Mouse (Mus musculus) adrenal gland, adult 18-20 months (tissue): ENCODE data around the gene Olfr449. TPM values are rescaled to one million over a fixed set of nuclear protein-coding genes. Genes with fewer than 3 reads are reported as not detected.

Source experiments
- DNase-seq, 2 experiments: peaks; one replicate each; pipeline ENCODE4 v3.0.0; 2021 to 2022; ENCODE audit warnings: low spot score in 2 of 2
- long read RNA-seq, 2 experiments: library from polyadenylated mRNA; stranded (forward); transcript quantifications; one replicate each; pipeline ENCODE4 v2.0.0; 2021
- total RNA-seq, 2 experiments: library from RNA; stranded (reverse); gene quantifications; 1 replicate in 1 of 2; 2 replicates in 1 of 2; pipeline ENCODE4 v1.2.3; 2021

Gene Olfr449
- total RNA-seq, result not detected
- long read RNA-seq, experiment 1, result 0 reads
- long read RNA-seq, experiment 2, result 0 reads

DNA sequence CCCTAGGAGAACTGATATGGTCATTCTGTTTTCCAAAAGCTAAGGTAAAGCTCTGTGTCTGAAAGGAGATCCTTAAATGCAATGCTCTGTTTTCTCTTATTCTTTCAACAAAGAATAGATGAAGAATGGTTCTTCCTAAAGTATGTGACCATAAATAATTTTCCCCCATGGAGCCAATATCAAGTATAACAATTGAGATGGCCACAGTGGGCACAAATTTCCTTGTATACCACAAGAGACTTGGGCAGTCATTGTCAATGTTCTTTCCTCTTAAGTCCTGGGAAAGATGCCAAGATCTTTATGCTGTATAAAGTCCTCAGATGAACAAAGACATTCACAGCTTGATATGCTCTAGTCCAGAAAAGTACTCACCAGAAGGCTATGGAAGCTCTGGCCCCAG is at the start of gene Olfr449:
Gene Olfr449 (plus strand): TSS at position 301 of the 400 bp plus-strand sequence.
- no peak for DNase-seq

DNA sequence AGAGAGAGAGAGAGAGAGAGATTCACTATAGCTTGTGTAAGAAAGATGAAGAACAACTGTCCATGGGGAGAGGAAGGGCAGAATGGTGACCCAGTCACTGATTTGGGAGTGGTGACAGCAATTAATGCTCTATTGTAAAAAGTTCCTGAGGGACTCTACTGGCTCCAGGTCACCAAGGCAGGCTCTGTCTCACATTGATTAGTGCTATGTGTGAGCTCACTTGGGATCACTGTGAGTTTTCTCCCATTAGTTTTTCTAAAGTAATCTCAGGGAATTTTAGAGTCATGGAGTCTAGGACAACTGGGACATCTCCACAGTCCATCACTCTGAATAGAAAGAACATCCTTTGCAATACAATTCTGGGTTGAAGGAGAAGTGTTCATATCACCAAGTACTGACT is 49.4 kb upstream of the Olfr449 start, which contains the start of gene Olfr452:
Gene Olfr452 (plus strand): TSS at position 301 of the 400 bp plus-strand sequence.
- no peak for DNase-seq

DNA sequence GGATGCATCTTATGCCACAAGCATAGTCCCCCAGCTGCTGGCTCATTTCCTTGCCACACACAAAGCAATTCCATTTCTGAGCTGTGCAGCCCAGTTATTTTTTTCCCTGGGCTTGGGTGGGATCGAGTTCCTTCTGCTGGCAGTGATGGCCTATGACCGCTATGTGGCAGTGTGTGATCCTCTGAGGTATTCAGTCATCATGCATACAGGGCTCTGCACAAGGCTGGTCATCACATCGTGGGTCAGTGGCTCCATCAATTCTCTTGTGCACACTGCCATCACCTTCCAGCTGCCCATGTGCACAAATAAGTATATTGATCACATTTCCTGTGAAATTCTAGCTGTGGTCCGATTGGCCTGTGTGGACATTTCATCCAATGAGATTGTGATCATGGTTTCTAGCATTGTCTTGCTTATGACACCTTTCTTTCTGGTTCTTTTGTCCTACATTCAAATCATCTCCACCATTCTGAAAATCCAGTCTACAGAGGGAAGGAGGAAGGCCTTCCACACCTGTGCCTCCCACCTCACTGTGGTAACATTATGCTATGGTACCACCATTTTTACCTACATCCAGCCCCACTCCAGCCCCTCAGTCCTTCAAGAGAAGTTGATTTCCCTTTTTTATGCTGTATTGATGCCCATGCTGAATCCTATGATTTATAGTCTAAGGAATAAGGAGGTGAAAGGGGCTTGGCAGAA is 43.8 kb upstream of the Olfr449 start:
- DNase-seq, result no peak

DNA sequence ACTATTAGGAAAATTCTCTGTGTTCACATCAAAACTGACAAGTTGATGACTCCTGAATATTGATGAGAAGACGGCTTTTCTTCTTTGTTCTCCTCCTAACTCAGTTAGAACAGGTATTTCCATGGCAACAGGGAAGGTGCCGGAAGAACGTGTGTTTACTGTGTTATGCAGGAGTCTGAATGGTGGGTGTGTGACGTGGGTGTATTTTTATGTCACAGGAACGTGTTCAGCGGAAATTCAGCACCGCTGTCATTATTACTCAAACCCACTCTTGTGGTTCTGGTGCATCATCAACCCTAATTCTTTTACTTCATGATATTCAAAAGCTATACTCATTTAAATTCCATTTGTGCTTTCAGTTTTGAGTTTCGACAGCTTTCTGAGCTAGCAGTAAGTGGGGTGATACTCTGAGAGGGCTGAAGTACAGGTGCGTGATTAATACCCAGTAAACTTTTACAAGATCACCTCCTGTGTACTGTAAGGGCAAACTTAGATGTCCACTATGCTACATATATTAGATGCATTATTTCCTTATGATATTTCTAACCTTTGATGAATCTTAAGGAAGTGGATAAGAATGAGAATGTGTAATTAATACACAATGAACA is 43.1 kb upstream of the Olfr449 start:
- no peak for DNase-seq

DNA sequence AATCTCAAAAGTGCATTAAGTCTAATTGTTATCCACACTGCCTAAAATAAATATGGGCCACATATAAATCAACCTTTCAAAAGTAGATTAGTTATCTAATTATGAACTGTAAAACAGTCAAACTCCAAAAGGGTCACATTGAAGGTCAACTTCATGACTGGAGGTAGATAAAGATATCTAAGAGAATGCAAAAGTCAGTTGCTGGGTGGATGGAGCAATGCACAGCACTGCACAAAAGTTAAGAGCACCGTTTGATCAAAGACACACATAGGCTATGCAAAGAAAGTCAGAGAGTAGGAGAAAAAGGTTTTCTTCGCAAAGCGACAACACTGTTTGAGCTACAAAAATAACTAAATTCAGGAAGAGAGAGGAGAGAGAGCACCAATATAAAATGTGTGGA is 39.2 kb upstream of the Olfr449 start:
- DNase-seq, result no peak

DNA sequence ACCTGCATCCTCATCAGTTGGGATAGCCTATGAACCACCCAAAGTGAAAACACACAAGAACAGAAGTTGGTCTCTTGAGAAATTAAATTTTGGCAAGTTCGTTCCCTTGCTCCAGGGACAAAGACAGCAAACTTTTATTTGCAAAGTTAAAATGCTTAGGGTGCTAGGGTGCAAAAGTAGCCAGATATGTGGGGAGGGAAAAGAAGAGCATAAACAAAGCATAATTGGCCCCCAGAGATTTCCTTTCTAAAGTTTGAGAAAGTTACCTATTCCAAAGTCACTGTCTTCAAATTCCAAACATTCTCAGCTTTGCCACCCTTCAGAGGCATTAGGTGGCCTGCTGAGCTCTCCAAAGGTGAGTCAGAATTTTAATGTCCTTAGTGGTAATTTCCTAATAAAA is 22.5 kb upstream of the Olfr449 start, which contains the start of gene Olfr450:
Gene Olfr450 (plus strand): TSS at position 301 of the 400 bp plus-strand sequence.
- no peak for DNase-seq

DNA sequence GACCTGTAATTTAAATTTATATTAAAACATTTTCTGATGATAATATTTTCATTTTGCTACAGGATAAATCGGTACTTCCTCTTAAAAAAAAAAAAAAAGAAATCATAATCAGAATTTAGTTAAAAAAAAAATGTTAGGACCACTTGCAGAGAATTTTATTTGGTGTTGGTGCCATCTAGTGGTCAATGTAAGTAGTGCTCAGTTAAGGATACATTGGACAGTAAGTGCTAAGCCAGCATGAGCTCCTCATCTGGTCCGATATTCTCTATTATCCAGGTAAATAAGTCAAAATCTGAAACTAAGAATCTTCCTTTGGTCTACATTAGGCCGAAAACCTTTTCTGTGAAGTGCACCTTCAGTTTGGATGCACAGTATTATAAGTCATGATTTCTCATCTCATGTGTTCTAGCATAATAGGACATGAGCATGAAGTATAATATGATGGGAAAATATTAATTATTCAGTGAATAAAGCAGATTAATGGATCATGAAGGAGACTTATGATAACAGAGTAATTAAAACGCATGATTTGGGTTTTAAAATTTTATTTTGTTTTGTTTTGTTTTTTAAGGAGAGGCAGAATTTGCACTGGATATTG is 26.1 kb downstream of the Olfr449 start:
- DNase-seq, result peak in 1 of 2 experiments; percentile 29

DNA sequence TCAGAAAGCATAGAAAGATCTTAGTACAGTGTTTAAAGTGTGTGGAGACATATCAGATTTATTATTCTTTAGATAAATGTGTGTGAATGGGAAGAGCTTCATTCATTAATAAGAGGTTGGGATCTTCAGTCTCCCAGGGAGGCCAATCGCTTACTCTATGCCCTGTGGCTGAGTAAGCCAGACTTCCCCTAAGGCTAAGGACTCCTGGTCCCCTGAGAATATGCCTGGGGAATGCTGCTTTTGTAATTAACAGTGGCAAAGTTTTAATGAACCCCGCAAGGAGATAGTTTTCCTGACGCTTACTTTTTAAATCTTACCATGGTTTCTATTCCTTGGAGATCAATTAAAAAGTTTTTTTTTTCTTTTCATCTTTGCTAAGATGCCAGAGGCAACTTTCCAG is 35.5 kb downstream of the Olfr449 start:
- DNase-seq, result no peak

DNA sequence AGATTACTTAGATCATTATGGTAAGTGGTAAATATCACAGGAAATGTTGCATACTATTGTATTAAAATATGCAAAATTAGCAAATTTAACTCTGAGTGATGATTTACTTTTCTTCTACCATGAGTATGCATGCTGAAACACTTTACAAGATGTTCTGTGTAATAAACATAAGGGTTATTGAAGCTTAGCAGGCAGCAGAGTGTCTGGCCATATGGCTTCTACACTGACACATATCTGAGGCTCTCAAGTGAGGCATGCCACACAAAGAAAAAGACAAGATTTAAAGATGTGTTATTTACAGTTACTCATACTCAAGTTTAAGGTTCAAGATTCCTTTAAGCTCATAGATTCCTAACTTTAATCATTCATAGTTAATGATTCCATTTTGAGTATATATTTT is 42.1 kb downstream of the Olfr449 start:
- DNase-seq, result no peak

Other genes with a start within 250 kb of the Olfr449 start
- not detected for gene Tcaf3, start 236.7 kb upstream of the Olfr449 start, total RNA-seq
- 10 to 100 TPM; 13.1 to 18.9 TPM for gene Tcaf2, start 189.1 kb upstream of the Olfr449 start, total RNA-seq
- gene Tcaf1, start 124.3 kb upstream of the Olfr449 start, total RNA-seq, result 100 to 1,000 TPM in 1 of 2 experiments, 10 to 100 TPM in 1; 75.1 to 107 TPM
- gene Olfr453, start 95.0 kb upstream of the Olfr449 start, total RNA-seq, result not detected
- gene Olfr38, start 78.0 kb upstream of the Olfr449 start, total RNA-seq, result not detected
- not detected for gene Olfr452, start 49.3 kb upstream of the Olfr449 start, total RNA-seq
- not detected for gene Olfr450, start 22.4 kb upstream of the Olfr449 start, total RNA-seq
- not detected for gene Olfr448, start 56.1 kb downstream of the Olfr449 start, total RNA-seq
- gene Olfr447, start 74.5 kb downstream of the Olfr449 start, total RNA-seq, result not detected
- not detected for gene Olfr446, start 87.0 kb downstream of the Olfr449 start, total RNA-seq
- not detected for gene Olfr444, start 114.7 kb downstream of the Olfr449 start, total RNA-seq